Mouse (Mus musculus): Measurements from ENCODE around the gene Tial1. TPM values are rescaled to one million over a fixed set of nuclear protein-coding genes. Genes with fewer than 3 reads are reported as not detected.

Tial1 gene
- polyA plus RNA-seq, 1 experiment: 20.6 TPM

GRCm38 (mm10) chr7:128460865-128461228 is 670 bp downstream of the Tial1 start:
- H3K4me3 ChIP-seq (ENCODE audit: extremely low read depth, insufficient read depth, insufficient read length): peak overlapping the region; percentile 99
- H3K27me3 ChIP-seq (ENCODE audit: control insufficient read depth, insufficient read depth, low read length): no peaks in the 10 kb centered on the region
- WGBS: under 1% methylated on average over 21 of the region's 23 CpGs
- TF ChIP-seq CTCF (IDR thresholded peaks at IDR 0.05; ENCODE audit: extremely low read depth, insufficient read depth, insufficient read length, insufficient replicate concordance) (no peak), POLR2A (IDR thresholded peaks at IDR 0.05; ENCODE audit: low read depth, low read length) (no peak)
- H3K36me3 ChIP-seq (ENCODE audit: control insufficient read depth, insufficient read depth, low read length): no peaks in the 10 kb centered on the region
- H3K27ac ChIP-seq (ENCODE audit: insufficient read depth, low read length): peak overlapping the region; percentile 65
- DNase-seq (ENCODE audit: low read depth in 1 of 2, low spot score in 2 of 2): no peak
- peaks cover 6% of the 10 kb centered on the region for H3K4me1 ChIP-seq (ENCODE audit: control insufficient read depth, insufficient read depth, insufficient read length)

GRCm38 (mm10) chr7:128460131-128460864 is 1.2 kb downstream of the Tial1 start:
- TF ChIP-seq POLR2A (IDR thresholded peaks at IDR 0.05; ENCODE audit: low read depth, low read length): no peak
- no peak for TF ChIP-seq CTCF (IDR thresholded peaks at IDR 0.05; ENCODE audit: extremely low read depth, insufficient read depth, insufficient read length, insufficient replicate concordance)
- Histone ChIP-seq H3K27ac (ENCODE audit: insufficient read depth, low read length) (peak overlapping the region; percentile 65; the same call in 1 of the 2 replicates), H3K36me3 (ENCODE audit: control insufficient read depth, insufficient read depth, low read length) (no peaks in the 10 kb centered on the region), H3K27me3 (ENCODE audit: control insufficient read depth, insufficient read depth, low read length) (no peaks in the 10 kb centered on the region), H3K4me3 (ENCODE audit: extremely low read depth, insufficient read depth, insufficient read length) (peak overlapping the region; percentile 99), H3K4me1 (ENCODE audit: control insufficient read depth, insufficient read depth, insufficient read length) (peaks cover 6% of the 10 kb centered on the region)
- WGBS: under 1% methylated on average over 36 of the region's 36 CpGs
- peak in 1 of 2 experiments; percentile 21 for DNase-seq (ENCODE audit: low read depth in 1 of 2, low spot score in 2 of 2)

GRCm38 (mm10) chr7:128459791-128460130 is 1.8 kb downstream of the Tial1 start:
- Histone ChIP-seq H3K4me3 (ENCODE audit: extremely low read depth, insufficient read depth, insufficient read length) (peak overlapping the region; percentile 99), H3K27me3 (ENCODE audit: control insufficient read depth, insufficient read depth, low read length) (no peaks in the 10 kb centered on the region), H3K4me1 (ENCODE audit: control insufficient read depth, insufficient read depth, insufficient read length) (peaks cover 6% of the 10 kb centered on the region), H3K36me3 (ENCODE audit: control insufficient read depth, insufficient read depth, low read length) (no peaks in the 10 kb centered on the region), H3K27ac (ENCODE audit: insufficient read depth, low read length) (no peak overlapping the region)
- TF ChIP-seq CTCF (IDR thresholded peaks at IDR 0.05; ENCODE audit: extremely low read depth, insufficient read depth, insufficient read length, insufficient replicate concordance): no peak
- TF ChIP-seq POLR2A (IDR thresholded peaks at IDR 0.05; ENCODE audit: low read depth, low read length): no peak
- WGBS: 32% methylated on average over 4 of the region's 4 CpGs
- DNase-seq (ENCODE audit: low read depth in 1 of 2, low spot score in 2 of 2): no peak

- H3K27ac ChIP-seq (ENCODE audit: insufficient read depth, low read length): no peak overlapping the region
- TF ChIP-seq CTCF (IDR thresholded peaks at IDR 0.05; ENCODE audit: extremely low read depth, insufficient read depth, insufficient read length, insufficient replicate concordance) (no peak), POLR2A (IDR thresholded peaks at IDR 0.05; ENCODE audit: low read depth, low read length) (no peak)
These were observed 3.5 kb downstream of the Tial1 start for GRCm38 (mm10) chr7:128458011-128458410.

GRCm38 (mm10) chr7:128452731-128453130 is 8.8 kb downstream of the Tial1 start:
- Histone ChIP-seq H3K36me3 (ENCODE audit: control insufficient read depth, insufficient read depth, low read length) (peaks cover 17% of the 10 kb centered on the region), H3K4me1 (ENCODE audit: control insufficient read depth, insufficient read depth, insufficient read length) (no peaks in the 10 kb centered on the region), H3K4me3 (ENCODE audit: extremely low read depth, insufficient read depth, insufficient read length) (no peak overlapping the region), H3K27me3 (ENCODE audit: control insufficient read depth, insufficient read depth, low read length) (no peaks in the 10 kb centered on the region), H3K27ac (ENCODE audit: insufficient read depth, low read length) (no peak overlapping the region)
- DNase-seq (ENCODE audit: low read depth in 1 of 2, low spot score in 2 of 2): no peak
- 91% methylated on average over 1 of the region's 1 CpGs for WGBS
- TF ChIP-seq POLR2A (IDR thresholded peaks at IDR 0.05; ENCODE audit: low read depth, low read length) (no peak), CTCF (IDR thresholded peaks at IDR 0.05; ENCODE audit: extremely low read depth, insufficient read depth, insufficient read length, insufficient replicate concordance) (no peak)

More at GRCm38 (mm10) chr7:128458011-128458410, 3.5 kb downstream of the Tial1 start:
- H3K4me1 ChIP-seq (ENCODE audit: control insufficient read depth, insufficient read depth, insufficient read length): peaks cover 6% of the 10 kb centered on the region
- no peak for DNase-seq (ENCODE audit: low read depth in 1 of 2, low spot score in 2 of 2)
- peaks cover 7% of the 10 kb centered on the region for H3K36me3 ChIP-seq (ENCODE audit: control insufficient read depth, insufficient read depth, low read length)
- no peak overlapping the region for H3K4me3 ChIP-seq (ENCODE audit: extremely low read depth, insufficient read depth, insufficient read length)
- H3K27me3 ChIP-seq (ENCODE audit: control insufficient read depth, insufficient read depth, low read length): no peaks in the 10 kb centered on the region

GRCm38 (mm10) chr7:128440584-128440983 is 20.9 kb downstream of the Tial1 start:
- no peaks in the 10 kb centered on the region for H3K27me3 ChIP-seq (ENCODE audit: control insufficient read depth, insufficient read depth, low read length)
- no peak overlapping the region for H3K27ac ChIP-seq (ENCODE audit: insufficient read depth, low read length)
- 75% methylated on average over 2 of the region's 2 CpGs for WGBS
- TF ChIP-seq CTCF (IDR thresholded peaks at IDR 0.05; ENCODE audit: extremely low read depth, insufficient read depth, insufficient read length, insufficient replicate concordance) (no peak), POLR2A (IDR thresholded peaks at IDR 0.05; ENCODE audit: low read depth, low read length) (no peak)
- H3K4me3 ChIP-seq (ENCODE audit: extremely low read depth, insufficient read depth, insufficient read length): no peak overlapping the region
- no peak for DNase-seq (ENCODE audit: low read depth in 1 of 2, low spot score in 2 of 2)
- H3K36me3 ChIP-seq (ENCODE audit: control insufficient read depth, insufficient read depth, low read length): peaks cover 20% of the 10 kb centered on the region
- no peaks in the 10 kb centered on the region for H3K4me1 ChIP-seq (ENCODE audit: control insufficient read depth, insufficient read depth, insufficient read length)

- Histone ChIP-seq H3K4me1 (ENCODE audit: control insufficient read depth, insufficient read depth, insufficient read length) (no peaks in the 10 kb centered on the region), H3K4me3 (ENCODE audit: extremely low read depth, insufficient read depth, insufficient read length) (no peak overlapping the region), H3K27ac (ENCODE audit: insufficient read depth, low read length) (no peak overlapping the region), H3K27me3 (ENCODE audit: control insufficient read depth, insufficient read depth, low read length) (no peaks in the 10 kb centered on the region), H3K36me3 (ENCODE audit: control insufficient read depth, insufficient read depth, low read length) (peaks cover 17% of the 10 kb centered on the region)
- 94% methylated on average over 6 of the region's 6 CpGs for WGBS
- DNase-seq (ENCODE audit: low read depth in 1 of 2, low spot score in 2 of 2): no peak
- no peak for TF ChIP-seq CTCF (IDR thresholded peaks at IDR 0.05; ENCODE audit: extremely low read depth, insufficient read depth, insufficient read length, insufficient replicate concordance)
- TF ChIP-seq POLR2A (IDR thresholded peaks at IDR 0.05; ENCODE audit: low read depth, low read length): no peak
These were observed 22.3 kb downstream of the Tial1 start for GRCm38 (mm10) chr7:128439251-128439650.
